Mouse (Mus musculus): ENCODE data around the gene Kifc3.

Gene Kifc3

GRCm38 (mm10) chr8:95112594-95112993 lies 90.0 kb downstream of the Kifc3 start:
- in situ Hi-C loops (cut with MboI; ENCODE audit: low pct_unique_long_range_greater_than_20kb in 1 of 2, low sequenced_read_pairs in 2 of 2, unreplicated experiment in 1 of 2) = no loop called here

GRCm38 (mm10) chr8:95107306-95107705 lies 95.3 kb downstream of the Kifc3 start:
- in situ Hi-C loops (cut with MboI; ENCODE audit: low pct_unique_long_range_greater_than_20kb in 1 of 2, low sequenced_read_pairs in 2 of 2, unreplicated experiment in 1 of 2) = no loop called here

GRCm38 (mm10) chr8:95101972-95102371 lies 100.6 kb downstream of the Kifc3 start:
- in situ Hi-C loops (cut with MboI; ENCODE audit: low pct_unique_long_range_greater_than_20kb in 1 of 2, low sequenced_read_pairs in 2 of 2, unreplicated experiment in 1 of 2) = no loop called here

GRCm38 (mm10) chr8:95099009-95099408 lies 103.6 kb downstream of the Kifc3 start:
- in situ Hi-C loops (cut with MboI; ENCODE audit: low pct_unique_long_range_greater_than_20kb in 1 of 2, low sequenced_read_pairs in 2 of 2, unreplicated experiment in 1 of 2) = no loop called here

GRCm38 (mm10) chr8:95093574-95093973 lies 109.0 kb downstream of the Kifc3 start:
- in situ Hi-C loops (cut with MboI; ENCODE audit: low pct_unique_long_range_greater_than_20kb in 1 of 2, low sequenced_read_pairs in 2 of 2, unreplicated experiment in 1 of 2) = no loop called here

- in situ Hi-C loops (cut with MboI; ENCODE audit: low pct_unique_long_range_greater_than_20kb in 1 of 2, low sequenced_read_pairs in 2 of 2, unreplicated experiment in 1 of 2) = no loop called here
These were observed 117.0 kb downstream of the Kifc3 start for GRCm38 (mm10) chr8:95085432-95086141.

GRCm38 (mm10) chr8:95084744-95085431 lies 117.7 kb downstream of the Kifc3 start:
- in situ Hi-C loops (cut with MboI; ENCODE audit: low pct_unique_long_range_greater_than_20kb in 1 of 2, low sequenced_read_pairs in 2 of 2, unreplicated experiment in 1 of 2) = no loop called here

- in situ Hi-C loops (cut with MboI; ENCODE audit: low pct_unique_long_range_greater_than_20kb in 1 of 2, low sequenced_read_pairs in 2 of 2, unreplicated experiment in 1 of 2) = no loop called here
These were observed 118.4 kb downstream of the Kifc3 start for GRCm38 (mm10) chr8:95084261-95084660.

GRCm38 (mm10) chr8:95081650-95082049 lies 121.0 kb downstream of the Kifc3 start:
- in situ Hi-C loops (cut with MboI; ENCODE audit: low pct_unique_long_range_greater_than_20kb in 1 of 2, low sequenced_read_pairs in 2 of 2, unreplicated experiment in 1 of 2) = no loop called here

- in situ Hi-C loops (cut with MboI; ENCODE audit: low pct_unique_long_range_greater_than_20kb in 1 of 2, low sequenced_read_pairs in 2 of 2, unreplicated experiment in 1 of 2) = no loop called here
These were observed 122.0 kb downstream of the Kifc3 start, which contains the start of gene Katnb1 for GRCm38 (mm10) chr8:95080381-95081341. Gene Katnb1 (plus strand): TSS chr8:95081186.

- in situ Hi-C loops (cut with MboI; ENCODE audit: low pct_unique_long_range_greater_than_20kb in 1 of 2, low sequenced_read_pairs in 2 of 2, unreplicated experiment in 1 of 2) = no loop called here
These were observed 123.3 kb downstream of the Kifc3 start for GRCm38 (mm10) chr8:95079305-95079704.

- in situ Hi-C loops (cut with MboI; ENCODE audit: low pct_unique_long_range_greater_than_20kb in 1 of 2, low sequenced_read_pairs in 2 of 2, unreplicated experiment in 1 of 2) = no loop called here
These were observed 124.6 kb downstream of the Kifc3 start for GRCm38 (mm10) chr8:95078055-95078454.

GRCm38 (mm10) chr8:95076151-95076550 lies 126.5 kb downstream of the Kifc3 start:
- in situ Hi-C loops (cut with MboI; ENCODE audit: low pct_unique_long_range_greater_than_20kb in 1 of 2, low sequenced_read_pairs in 2 of 2, unreplicated experiment in 1 of 2) = no loop called here

- in situ Hi-C loops (cut with MboI; ENCODE audit: low pct_unique_long_range_greater_than_20kb in 1 of 2, low sequenced_read_pairs in 2 of 2, unreplicated experiment in 1 of 2) = no loop called here
These were observed 127.1 kb downstream of the Kifc3 start for GRCm38 (mm10) chr8:95075504-95075903.

GRCm38 (mm10) chr8:95067582-95067981 lies 135.0 kb downstream of the Kifc3 start:
- in situ Hi-C loops (cut with MboI; ENCODE audit: low pct_unique_long_range_greater_than_20kb in 1 of 2, low sequenced_read_pairs in 2 of 2, unreplicated experiment in 1 of 2) = no loop called here

- in situ Hi-C loops (cut with MboI; ENCODE audit: low pct_unique_long_range_greater_than_20kb in 1 of 2, low sequenced_read_pairs in 2 of 2, unreplicated experiment in 1 of 2) = no loop called here
These were observed 138.1 kb downstream of the Kifc3 start for GRCm38 (mm10) chr8:95064531-95064930.

GRCm38 (mm10) chr8:95059812-95060533 lies 142.6 kb downstream of the Kifc3 start:
- in situ Hi-C loops (cut with MboI; ENCODE audit: low pct_unique_long_range_greater_than_20kb in 1 of 2, low sequenced_read_pairs in 2 of 2, unreplicated experiment in 1 of 2) = no loop called here

GRCm38 (mm10) chr8:95058661-95059060 lies 144.0 kb downstream of the Kifc3 start:
- in situ Hi-C loops (cut with MboI; ENCODE audit: low pct_unique_long_range_greater_than_20kb in 1 of 2, low sequenced_read_pairs in 2 of 2, unreplicated experiment in 1 of 2) = no loop called here
